Mouse (Mus musculus) limb, embryonic 11.5 days (tissue): Measurements from ENCODE around the gene Gjd3. TPM values are rescaled to one million over a fixed set of nuclear protein-coding genes. Genes with fewer than 3 reads are reported as not detected.
A peak's percentile ranks its signal among the peaks of the same experiment; 100 is the strongest.

Source experiments
- ATAC-seq: fragments of 200-750 bp; cut with Nextera tagmentation; 2 replicates; pipeline ENCODE4 v1.8.0; 2017; ENCODE audit warnings: low read depth; ENCODE audit not compliant: insufficient number of reproducible peaks, low FRiP score, low TSS enrichment
- DNase-seq: peaks from one replicate; pipeline ENCODE4 v3.0.0-alpha.2; 2015; ENCODE audit warnings: low spot score
- H3K27ac ChIP-seq: fragments of 300-500 bp; sonication (generic); replicated peaks from 2 replicates; pipeline ENCODE4 v1.5.1; 2014; ENCODE audit warnings: low read depth, mild to moderate bottlenecking, low read length
- H3K27me3 ChIP-seq: fragments of 300-500 bp; sonication (generic); 2 replicates; pipeline ENCODE4 v1.6.1; 2014; ENCODE audit warnings: mild to moderate bottlenecking, low read length, mixed read lengths; ENCODE audit not compliant: control insufficient read depth, insufficient read depth
- H3K36me3 ChIP-seq: fragments of 300-500 bp; sonication (generic); 2 replicates; pipeline ENCODE4 v1.6.1; 2014; ENCODE audit warnings: mild to moderate bottlenecking, low read length, moderate library complexity, mixed read lengths; ENCODE audit not compliant: control insufficient read depth, insufficient read depth
- H3K4me1 ChIP-seq: fragments of 300-500 bp; sonication (generic); 2 replicates; pipeline ENCODE4 v1.6.1; 2014; ENCODE audit warnings: low read length, mixed read lengths; ENCODE audit not compliant: control insufficient read depth, insufficient read depth
- H3K4me2 ChIP-seq: fragments of 300-500 bp; sonication (generic); 2 replicates; pipeline ENCODE4 v1.6.1; 2014; ENCODE audit warnings: low read depth, mild to moderate bottlenecking, moderate library complexity; ENCODE audit not compliant: severe bottlenecking
- H3K4me3 ChIP-seq: fragments of 300-500 bp; sonication (generic); 2 replicates; pipeline ENCODE4 v1.5.1; 2014; ENCODE audit warnings: low read depth, low read length
- H3K9ac ChIP-seq: fragments of 300-500 bp; sonication (generic); 2 replicates; pipeline ENCODE4 v1.6.1; 2014; ENCODE audit warnings: mild to moderate bottlenecking, low read length
- H3K9me3 ChIP-seq: fragments of 300-500 bp; sonication (generic); 2 replicates; pipeline ENCODE4 v1.6.1; 2016; ENCODE audit warnings: low read length; ENCODE audit not compliant: control insufficient read depth
- WGBS: fragments of 180-500 bp; shearing (Covaris S2); extraction: QIAGEN DNeasy Blood & Tissue Kit; methylation state at CpG from one replicate; pipeline ENCODE4 v1.1.7; 2014; 5-methylcytosine and 5-hydroxymethylcytosine counted together
- polyA plus RNA-seq: library from polyadenylated mRNA; unstranded; fragments of >200 nt; fragmentation: Nextera tagmentation; extraction: Ambion mirVana; gene quantifications from 2 replicates; pipeline ENCODE4 v1.2.1, GENCODE M21; 2014

Gene Gjd3
- polyA plus RNA-seq, 1 experiment from 2014 or later: not detected

GRCm38 (mm10) chr11:98963191-98964021, 19.4 kb downstream of the Gjd3 start:
- Histone ChIP-seq H3K27me3 (no peaks in the 10 kb centered on the region), H3K4me3 (peak overlapping the region; percentile 33)
- 1% methylated on average over 30 of the region's 32 CpGs for WGBS

GRCm38 (mm10) chr11:98962421-98963095, 20.3 kb downstream of the Gjd3 start:
- H3K27me3 ChIP-seq: no peaks in the 10 kb centered on the region
- H3K9me3 ChIP-seq: no peaks in the 10 kb centered on the region
- H3K9ac ChIP-seq: peak overlapping the region; percentile 31
- ATAC-seq (no peak), DNase-seq (no peak)
- peak overlapping the region; percentile 89 for H3K4me2 ChIP-seq
- H3K4me1 ChIP-seq: peaks cover 73% of the 10 kb centered on the region
- WGBS: 5% methylated on average over 12 of the region's 12 CpGs
- H3K27ac ChIP-seq: peak overlapping the region; percentile 90
- H3K4me3 ChIP-seq: peak overlapping the region; percentile 66
- H3K36me3 ChIP-seq: 0 out of 2 replicates have a peak, but pooled peaks cover 2% of the 10 kb centered on the region

More at GRCm38 (mm10) chr11:98963191-98964021, 19.4 kb downstream of the Gjd3 start:
- peak; percentile 71 for ATAC-seq
- Histone ChIP-seq H3K27ac (peak overlapping the region; percentile 90), H3K4me1 (peaks cover 81% of the 10 kb centered on the region), H3K9me3 (no peaks in the 10 kb centered on the region), H3K36me3 (0 out of 2 replicates have a peak, but pooled peaks cover 2% of the 10 kb centered on the region), H3K9ac (peak overlapping the region; percentile 31), H3K4me2 (peak overlapping the region; percentile 89)
- peak; percentile 79 for DNase-seq

- Histone ChIP-seq H3K27me3 (no peaks in the 10 kb centered on the region), H3K4me2 (peak overlapping the region; percentile 89), H3K4me3 (peak overlapping the region; percentile 66), H3K36me3 (0 out of 2 replicates have a peak, but pooled peaks cover 2% of the 10 kb centered on the region), H3K4me1 (peaks cover 70% of the 10 kb centered on the region), H3K9ac (no peak overlapping the region), H3K9me3 (no peaks in the 10 kb centered on the region), H3K27ac (no peak overlapping the region)
- ATAC-seq (no peak), DNase-seq (no peak)
- WGBS: 3% methylated on average over 8 of the region's 8 CpGs
Observed at GRCm38 (mm10) chr11:98961766-98962165, 21.1 kb downstream of the Gjd3 start.

- ATAC-seq: no peak
- 4% methylated on average over 18 of the region's 18 CpGs for WGBS
- Histone ChIP-seq H3K9me3 (no peaks in the 10 kb centered on the region), H3K36me3 (no peaks in the 10 kb centered on the region), H3K4me2 (peak overlapping the region; percentile 89), H3K4me3 (peak overlapping the region; percentile 66), H3K9ac (peak overlapping the region; percentile 62), H3K27me3 (no peaks in the 10 kb centered on the region), H3K4me1 (peaks cover 65% of the 10 kb centered on the region), H3K27ac (peak overlapping the region; percentile 58; the same call in 1 of the 2 replicates)
- DNase-seq: no peak
Observed at GRCm38 (mm10) chr11:98961051-98961592, 21.7 kb downstream of the Gjd3 start.

GRCm38 (mm10) chr11:98960313-98960906, 22.4 kb downstream of the Gjd3 start:
- Histone ChIP-seq H3K4me1 (peaks cover 62% of the 10 kb centered on the region), H3K4me2 (peak overlapping the region; percentile 89), H3K27me3 (no peaks in the 10 kb centered on the region), H3K36me3 (no peaks in the 10 kb centered on the region), H3K9me3 (no peaks in the 10 kb centered on the region), H3K4me3 (peak overlapping the region; percentile 66), H3K9ac (peak overlapping the region; percentile 62), H3K27ac (peak overlapping the region; percentile 58; the same call in 1 of the 2 replicates)
- ATAC-seq (0 out of 2 replicates have a peak, but pooled peaks have one; percentile 4), DNase-seq (peak; percentile 89)
- under 1% methylated on average over 51 of the region's 53 CpGs for WGBS

DNA sequence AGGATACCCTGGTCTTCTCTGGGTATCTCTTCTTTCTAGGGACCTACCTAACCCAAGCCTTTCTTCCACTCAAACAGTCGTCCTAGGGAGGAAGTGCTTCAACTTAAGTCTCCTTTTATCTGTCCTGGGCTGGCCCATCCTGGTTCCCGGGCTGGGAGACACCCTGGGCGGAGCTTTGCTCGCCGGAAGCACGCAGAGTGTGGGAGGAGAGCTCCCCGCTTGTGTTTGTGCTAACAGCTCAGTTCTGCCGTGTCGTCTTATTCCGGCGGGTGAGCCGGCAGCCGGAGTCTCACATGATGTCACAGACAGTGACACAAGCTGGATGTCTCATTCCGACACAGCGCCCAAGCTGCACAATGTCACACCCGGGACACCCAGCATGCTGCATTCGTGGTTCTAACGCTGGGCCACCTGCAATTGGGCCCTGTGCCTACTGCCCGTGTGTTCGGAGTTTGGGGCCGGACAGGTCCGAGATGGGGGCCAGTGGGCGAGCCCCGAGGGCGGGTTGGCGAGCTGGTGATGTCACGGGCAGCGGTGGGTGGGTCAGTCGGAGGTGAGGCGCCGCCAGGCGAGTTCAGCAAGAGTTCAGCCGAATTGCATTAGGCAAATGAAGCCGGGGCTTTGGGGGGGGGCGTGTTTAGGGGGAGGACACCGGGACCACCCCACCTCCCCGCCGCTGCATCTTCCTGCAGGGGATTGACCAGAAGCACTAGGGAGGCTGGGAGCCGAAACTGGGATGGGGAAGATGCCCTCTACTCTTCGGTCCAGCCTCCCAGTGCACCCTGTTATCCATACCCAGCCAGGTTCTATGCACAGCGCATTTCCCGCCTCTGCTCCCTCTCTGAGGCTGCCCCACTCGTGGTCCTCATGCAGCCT, 23.1 kb downstream of the Gjd3 start:
- ATAC-seq (0 out of 2 replicates have a peak, but pooled peaks have one; percentile 1), DNase-seq (peak; percentile 65)
- Histone ChIP-seq H3K4me3 (peak overlapping the region; percentile 66), H3K9me3 (no peaks in the 10 kb centered on the region), H3K27ac (peak overlapping the region; percentile 58; the same call in 1 of the 2 replicates), H3K27me3 (no peaks in the 10 kb centered on the region), H3K4me1 (peaks cover 62% of the 10 kb centered on the region), H3K4me2 (peak overlapping the region; percentile 89), H3K9ac (peak overlapping the region; percentile 62; the same call in 1 of the 2 replicates), H3K36me3 (no peaks in the 10 kb centered on the region)
- under 1% methylated on average over 42 of the region's 43 CpGs for WGBS

- no peak overlapping the region for H3K4me3 ChIP-seq
Observed at GRCm38 (mm10) chr11:98956340-98956739, 26.5 kb downstream of the Gjd3 start.

More at GRCm38 (mm10) chr11:98956340-98956739, 26.5 kb downstream of the Gjd3 start:
- Histone ChIP-seq H3K9ac (no peak overlapping the region), H3K27ac (no peak overlapping the region), H3K9me3 (no peaks in the 10 kb centered on the region), H3K27me3 (no peaks in the 10 kb centered on the region), H3K36me3 (peaks cover 3% of the 10 kb centered on the region; the same call in 1 of the 2 replicates), H3K4me1 (peaks cover 51% of the 10 kb centered on the region), H3K4me2 (no peak overlapping the region)
- ATAC-seq: no peak
- DNase-seq: no peak
- 67% methylated on average over 10 of the region's 10 CpGs for WGBS
